Mouse (Mus musculus) limb, embryonic 10.5 days (tissue): Measurements from ENCODE around the gene Pik3ca. TPM values are rescaled to one million over a fixed set of nuclear protein-coding genes. Genes with fewer than 3 reads are reported as not detected.
"Not testable (repeated sequence)": the region's sequence is repeated elsewhere in the genome, so short reads cannot be mapped to it uniquely, and the experiment has no call there.

Experiments
- DNase-seq: peaks from one replicate; pipeline ENCODE4 v3.0.0-alpha.2; 2017; ENCODE audit warnings: low spot score
- H3K27ac ChIP-seq: fragments of 300-500 bp; sonication (generic); 2 replicates; pipeline ENCODE4 v1.5.1; 2016; ENCODE audit warnings: mild to moderate bottlenecking
- H3K27me3 ChIP-seq: fragments of 300-500 bp; sonication (generic); 2 replicates; pipeline ENCODE4 v1.6.1; 2016; ENCODE audit warnings: low read depth, mild to moderate bottlenecking; ENCODE audit not compliant: poor library complexity, severe bottlenecking
- H3K36me3 ChIP-seq: fragments of 300-500 bp; sonication (generic); 2 replicates; pipeline ENCODE4 v1.6.1; 2016; ENCODE audit warnings: mild to moderate bottlenecking, moderate library complexity
- H3K4me1 ChIP-seq: fragments of 300-500 bp; sonication (generic); 2 replicates; pipeline ENCODE4 v1.6.1; 2016
- H3K4me3 ChIP-seq: fragments of 300-500 bp; sonication (generic); 2 replicates; pipeline ENCODE4 v1.5.1; 2016; ENCODE audit warnings: mild to moderate bottlenecking, moderate library complexity
- H3K9me3 ChIP-seq: fragments of 300-500 bp; sonication (generic); replicated peaks from 2 replicates; pipeline ENCODE4 v1.6.1; 2016; ENCODE audit warnings: mild to moderate bottlenecking
- WGBS: fragments of 180-500 bp; shearing (Covaris S2); methylation state at CpG from one replicate; pipeline ENCODE4 v1.1.7; 2016; 5-methylcytosine and 5-hydroxymethylcytosine counted together
- polyA plus RNA-seq: library from polyadenylated mRNA; unstranded; fragments of >200 nt; fragmentation: Nextera tagmentation; extraction: Ambion mirVana; gene quantifications from 2 replicates; pipeline ENCODE4 v1.2.1, GENCODE M21; 2016

Pik3ca gene
- polyA plus RNA-seq, 1 experiment from 2014 or later: 8.3 TPM

GRCm38 (mm10) chr3:32406804-32407203, 9.3 kb downstream of the Pik3ca start:
- H3K36me3 ChIP-seq: no peaks in the 10 kb centered on the region
- no peaks in the 10 kb centered on the region for H3K9me3 ChIP-seq
- 81% methylated on average over 6 of the region's 6 CpGs for WGBS
- no peaks in the 10 kb centered on the region for H3K27me3 ChIP-seq
- H3K4me3 ChIP-seq: no peak overlapping the region
- no peak for DNase-seq
- H3K4me1 ChIP-seq: peaks cover 3% of the 10 kb centered on the region; the same call in 1 of the 2 replicates
- H3K27ac ChIP-seq: no peak overlapping the region

GRCm38 (mm10) chr3:32408811-32409273, 11.4 kb downstream of the Pik3ca start:
- 97% methylated on average over 3 of the region's 3 CpGs for WGBS
- Histone ChIP-seq H3K27me3 (no peaks in the 10 kb centered on the region), H3K36me3 (no peaks in the 10 kb centered on the region), H3K9me3 (no peaks in the 10 kb centered on the region), H3K4me3 (no peak overlapping the region), H3K4me1 (0 out of 2 replicates have a peak, but pooled peaks cover 3% of the 10 kb centered on the region), H3K27ac (no peak overlapping the region)
- DNase-seq: no peak

DNA sequence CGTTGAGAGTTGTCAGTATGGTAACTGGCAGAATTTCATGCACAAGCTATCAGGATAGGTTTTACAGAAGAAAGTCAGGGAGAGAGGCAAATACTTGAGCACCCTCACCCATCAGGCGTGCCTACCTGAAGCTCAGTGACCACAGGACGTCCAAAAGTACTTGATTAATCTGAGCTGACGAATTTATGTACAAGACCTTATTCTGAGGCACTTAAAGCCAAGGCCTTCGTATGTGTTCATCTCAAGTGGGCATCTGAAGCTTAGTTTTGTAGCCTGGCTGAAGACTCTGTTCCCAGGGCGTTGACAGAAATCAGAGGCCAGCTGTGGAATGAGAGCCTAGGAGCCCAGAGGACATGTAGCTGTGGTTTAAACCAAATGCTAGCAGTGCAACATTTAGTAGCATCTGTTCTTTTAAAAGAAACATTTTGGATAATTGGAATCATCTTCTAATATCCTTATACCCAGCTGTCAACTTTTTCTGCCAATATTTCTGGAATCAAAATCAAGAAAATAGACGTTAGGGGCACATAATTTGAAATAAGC, 15.1 kb downstream of the Pik3ca start:
- H3K27me3 ChIP-seq: no peaks in the 10 kb centered on the region
- no peak for DNase-seq
- no peak overlapping the region for H3K27ac ChIP-seq
- no peak overlapping the region for H3K4me3 ChIP-seq
- WGBS: 78% methylated on average over 7 of the region's 7 CpGs
- H3K36me3 ChIP-seq: peaks cover 1% of the 10 kb centered on the region; the same call in 1 of the 2 replicates
- H3K4me1 ChIP-seq: peaks cover 18% of the 10 kb centered on the region
- no peaks in the 10 kb centered on the region for H3K9me3 ChIP-seq

DNA sequence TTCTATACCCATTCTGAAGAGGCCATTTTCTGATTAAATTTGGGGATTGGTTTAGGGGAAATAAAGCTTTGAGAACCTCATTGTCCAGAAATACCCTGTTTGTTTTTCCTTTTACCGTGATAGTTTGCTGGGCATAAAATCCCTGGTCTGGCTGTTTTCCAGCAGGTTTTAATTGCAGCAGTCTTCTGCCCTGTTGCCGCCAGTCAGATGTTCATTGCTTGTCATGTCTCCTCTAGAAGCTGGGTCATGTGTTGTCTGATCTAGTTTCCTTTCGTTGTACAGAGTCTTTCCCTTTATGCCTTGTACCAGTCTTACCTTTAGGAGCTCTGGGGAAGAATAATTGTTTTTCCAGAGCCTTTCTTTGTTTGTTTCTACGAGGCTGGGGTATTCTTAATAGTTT, 16.9 kb downstream of the Pik3ca start:
- Histone ChIP-seq H3K27me3 (no peaks in the 10 kb centered on the region), H3K9me3 (no peaks in the 10 kb centered on the region), H3K4me3 (no peak overlapping the region), H3K27ac (no peak overlapping the region), H3K4me1 (peaks cover 18% of the 10 kb centered on the region), H3K36me3 (peaks cover 8% of the 10 kb centered on the region; the same call in 1 of the 2 replicates)
- WGBS: 64% methylated on average over 4 of the region's 4 CpGs
- DNase-seq: no peak

DNA sequence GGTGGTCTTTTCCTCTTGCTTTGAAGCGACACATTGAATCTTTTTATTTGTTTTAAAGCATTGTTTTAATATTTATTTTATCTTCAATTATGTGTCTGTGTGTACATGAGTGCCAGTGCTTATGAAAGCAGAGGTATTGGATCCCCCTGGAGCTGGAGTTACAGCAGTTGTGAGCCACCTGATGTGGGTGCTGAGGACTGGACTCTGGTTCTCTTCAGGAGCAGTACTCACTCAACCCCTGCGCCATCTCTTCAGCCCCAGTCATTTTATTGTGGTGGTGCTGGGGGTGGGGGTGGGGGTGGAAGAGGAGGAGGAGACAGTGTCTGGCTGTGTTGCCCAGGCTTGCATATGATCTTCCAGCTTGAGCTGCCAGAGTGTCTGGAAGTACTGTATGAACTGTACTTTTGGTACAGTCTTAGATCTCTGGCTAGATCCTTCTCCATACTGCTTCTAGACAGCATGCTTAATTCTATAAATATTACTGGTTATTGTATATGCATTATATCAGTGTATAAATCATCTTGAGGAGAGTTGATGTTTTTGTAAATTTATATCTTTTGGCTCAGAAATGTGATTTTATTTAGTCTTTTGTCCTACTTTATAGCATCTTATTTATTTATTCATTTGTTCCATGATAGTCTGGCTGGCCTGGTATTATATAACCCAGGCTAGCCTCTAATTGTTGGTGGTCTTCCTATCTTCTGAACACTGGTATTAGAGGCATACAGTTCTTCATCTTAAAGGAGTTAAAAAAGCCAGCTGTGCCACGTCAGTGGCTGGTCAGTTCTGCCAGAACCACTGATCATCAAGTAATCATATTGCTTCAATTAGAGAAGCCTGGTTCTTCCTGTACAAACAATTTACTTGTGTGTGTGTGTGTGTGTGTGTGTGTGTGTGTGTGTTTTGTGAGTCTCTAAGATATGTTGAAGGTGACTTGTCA, 18.2 kb downstream of the Pik3ca start:
- 60% methylated on average over 3 of the region's 3 CpGs for WGBS
- Histone ChIP-seq H3K27ac (no peak overlapping the region), H3K4me3 (no peak overlapping the region), H3K36me3 (peaks cover 8% of the 10 kb centered on the region; the same call in 1 of the 2 replicates), H3K9me3 (no peaks in the 10 kb centered on the region), H3K4me1 (peaks cover 18% of the 10 kb centered on the region), H3K27me3 (no peaks in the 10 kb centered on the region)
- DNase-seq: no peak

DNA sequence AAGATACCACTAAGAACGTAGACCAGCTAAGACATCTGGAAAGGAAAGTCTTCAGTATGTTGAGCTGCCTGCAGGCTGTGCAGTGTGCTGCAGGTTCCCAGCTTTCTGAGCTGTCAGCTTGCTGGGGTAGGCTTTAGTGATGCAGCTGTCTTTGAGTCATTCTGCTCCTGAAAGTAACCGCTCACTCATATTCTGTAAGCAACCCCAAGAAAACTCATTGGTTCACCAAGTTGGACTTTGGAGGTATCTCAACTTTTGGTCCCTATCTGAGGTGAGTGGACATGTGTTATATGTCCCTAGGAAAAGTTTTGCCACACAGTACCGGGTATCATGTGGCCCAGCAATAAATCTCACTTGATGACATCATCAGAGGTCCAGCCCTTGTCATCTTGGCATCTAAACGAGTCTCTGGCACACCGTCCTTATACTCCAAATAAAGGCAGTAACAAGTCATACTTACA, 20.3 kb downstream of the Pik3ca start:
- Histone ChIP-seq H3K4me3 (no peak overlapping the region), H3K9me3 (no peaks in the 10 kb centered on the region), H3K27ac (no peak overlapping the region), H3K27me3 (no peaks in the 10 kb centered on the region), H3K36me3 (peaks cover 8% of the 10 kb centered on the region; the same call in 1 of the 2 replicates), H3K4me1 (peaks cover 18% of the 10 kb centered on the region)
- 77% methylated on average over 5 of the region's 5 CpGs for WGBS
- no peak for DNase-seq

DNA sequence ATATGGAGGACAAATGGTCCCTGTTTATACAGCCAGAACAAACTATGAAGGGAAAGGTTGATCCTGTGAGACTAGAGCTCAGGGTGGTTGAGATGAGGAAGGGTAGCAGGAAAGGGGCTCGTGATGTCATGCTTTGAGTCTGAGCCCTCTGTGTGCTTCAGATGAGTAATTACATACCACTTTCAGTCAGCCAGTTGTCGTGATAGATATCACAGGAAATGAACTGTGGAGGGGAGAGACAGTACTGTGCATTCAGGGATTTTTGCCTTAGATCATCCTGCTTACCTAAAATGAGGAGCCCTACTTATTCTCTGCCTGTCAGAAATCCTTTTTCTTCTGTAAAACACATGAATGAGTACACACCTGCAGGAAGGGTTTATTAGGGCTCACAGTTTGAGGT, 22.4 kb downstream of the Pik3ca start:
- Histone ChIP-seq H3K4me3 (no peak overlapping the region), H3K27me3 (no peaks in the 10 kb centered on the region), H3K9me3 (no peaks in the 10 kb centered on the region), H3K4me1 (peaks cover 15% of the 10 kb centered on the region), H3K36me3 (peaks cover 16% of the 10 kb centered on the region), H3K27ac (no peak overlapping the region)
- DNase-seq: no peak
- 70% methylated on average over 2 of the region's 2 CpGs for WGBS

DNA sequence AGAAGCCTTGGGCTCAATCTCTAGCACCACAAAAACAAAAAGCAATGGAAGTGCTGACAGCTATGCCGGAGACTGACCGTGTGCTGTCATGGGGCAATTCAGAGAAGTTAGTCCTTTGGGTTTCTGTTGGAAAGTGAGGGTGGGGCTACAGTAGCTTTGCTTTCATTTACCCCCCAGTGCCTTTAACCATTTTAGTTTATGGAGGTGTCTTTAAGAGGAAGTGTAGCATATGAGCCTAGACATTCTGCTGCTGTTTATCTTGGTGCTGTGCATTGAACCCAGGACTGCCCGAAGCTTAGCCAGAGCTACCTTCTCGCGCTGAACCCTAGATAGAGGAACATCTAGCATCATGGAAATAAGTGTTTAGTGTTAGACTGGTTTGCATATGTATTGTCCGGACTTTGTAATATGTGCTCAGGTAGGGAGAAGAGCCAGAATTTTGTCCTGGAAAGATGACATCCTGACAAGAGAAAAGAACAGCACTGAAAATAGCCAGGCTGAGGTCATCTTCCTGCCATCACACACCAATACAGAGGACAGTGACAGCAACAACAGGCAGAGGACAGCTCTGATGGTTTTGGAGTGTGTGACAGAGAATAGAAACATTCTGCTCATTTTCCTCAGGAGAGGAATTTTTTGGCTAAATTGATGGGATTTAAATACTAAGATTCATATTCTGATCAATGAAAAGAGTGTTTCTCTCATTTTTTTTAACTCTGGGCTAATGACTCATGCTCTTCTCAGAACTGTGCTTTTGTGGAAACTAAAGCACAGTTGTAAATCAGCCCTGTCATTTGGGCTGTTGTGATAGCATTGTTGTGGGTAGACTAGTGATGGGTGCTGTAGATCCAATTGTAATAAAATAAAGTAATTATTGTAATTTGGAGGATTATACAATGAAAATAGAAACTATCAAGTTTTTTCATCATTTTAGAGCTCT, 23.9 kb downstream of the Pik3ca start:
- H3K27ac ChIP-seq: no peak overlapping the region
- no peak overlapping the region for H3K4me3 ChIP-seq
- no peaks in the 10 kb centered on the region for H3K9me3 ChIP-seq
- peaks cover 24% of the 10 kb centered on the region for H3K36me3 ChIP-seq
- H3K27me3 ChIP-seq: no peaks in the 10 kb centered on the region
- DNase-seq: no peak
- peaks cover 2% of the 10 kb centered on the region; the same call in 1 of the 2 replicates for H3K4me1 ChIP-seq
- 93% methylated on average over 6 of the region's 6 CpGs for WGBS

DNA sequence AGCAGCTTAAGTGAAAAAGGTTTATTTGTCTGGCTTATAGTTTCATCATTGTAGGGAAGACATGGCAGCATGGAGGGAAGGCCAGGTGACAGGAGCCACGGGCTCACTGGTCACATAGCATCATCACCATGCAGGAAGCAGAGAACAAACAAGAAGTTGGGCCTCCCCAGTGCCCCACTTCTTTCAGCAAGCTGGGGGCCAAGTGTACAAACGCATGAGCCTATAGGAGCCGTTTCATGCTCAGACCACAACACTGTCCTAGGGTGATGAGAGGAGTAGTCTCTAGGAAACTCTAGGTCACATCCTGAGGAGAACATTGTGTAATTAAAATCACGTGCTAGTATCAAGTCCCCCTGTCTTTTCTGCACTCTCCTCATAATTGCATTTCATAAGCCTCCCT, 30.2 kb downstream of the Pik3ca start:
- Histone ChIP-seq H3K27ac (no peak overlapping the region), H3K4me1 (no peaks in the 10 kb centered on the region), H3K4me3 (no peak overlapping the region), H3K9me3 (no peaks in the 10 kb centered on the region), H3K36me3 (peaks cover 19% of the 10 kb centered on the region), H3K27me3 (no peaks in the 10 kb centered on the region)
- no peak for DNase-seq
- 90% methylated on average over 4 of the region's 4 CpGs for WGBS

DNA sequence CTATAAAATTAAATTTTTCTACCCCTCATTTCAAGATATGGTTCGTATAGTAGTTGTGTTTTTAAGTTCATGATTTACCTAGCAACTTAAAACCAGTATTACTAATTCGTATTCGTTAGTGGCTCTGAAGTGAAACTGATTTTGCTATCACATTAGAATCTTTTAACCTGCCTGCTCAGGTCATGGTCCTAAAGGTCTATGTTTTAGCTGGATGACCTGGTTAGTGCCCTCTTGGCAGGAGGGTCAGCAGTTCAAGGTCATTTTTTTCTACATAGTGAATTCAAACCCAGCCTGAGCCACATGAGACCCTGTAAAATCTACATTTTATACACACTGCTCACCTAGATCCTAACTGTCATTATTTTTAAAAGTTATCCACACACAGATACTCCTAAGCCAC, 30.9 kb downstream of the Pik3ca start:
- no peak overlapping the region for H3K4me3 ChIP-seq
- peaks cover 22% of the 10 kb centered on the region for H3K36me3 ChIP-seq
- no peaks in the 10 kb centered on the region for H3K9me3 ChIP-seq
- no peaks in the 10 kb centered on the region for H3K27me3 ChIP-seq
- DNase-seq: no peak
- H3K27ac ChIP-seq: no peak overlapping the region
- H3K4me1 ChIP-seq: no peaks in the 10 kb centered on the region
- WGBS: 94% methylated on average over 3 of the region's 3 CpGs

DNA sequence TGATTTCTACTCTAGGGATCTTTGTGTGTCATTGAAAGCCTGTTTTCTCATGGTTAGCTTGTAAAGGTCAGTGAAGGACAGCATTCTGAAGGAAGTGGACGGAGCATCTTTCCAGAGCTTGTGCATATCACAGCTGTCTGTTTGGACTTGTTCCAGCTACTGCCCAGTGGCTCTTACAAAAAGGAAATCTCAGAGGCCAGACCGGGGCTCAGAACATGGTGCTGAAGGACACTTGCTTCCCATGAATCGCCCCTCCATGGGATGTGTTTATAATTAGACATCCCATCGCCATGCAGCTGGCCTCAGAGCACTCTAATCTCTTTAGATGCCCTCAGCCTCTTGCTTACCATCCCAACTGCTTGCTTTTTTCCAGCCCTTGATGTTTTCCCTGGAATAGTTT, 31.4 kb downstream of the Pik3ca start:
- no peak for DNase-seq
- no peaks in the 10 kb centered on the region for H3K9me3 ChIP-seq
- 0 out of 2 replicates have a peak, but pooled peaks cover 3% of the 10 kb centered on the region for H3K4me1 ChIP-seq
- peaks cover 20% of the 10 kb centered on the region for H3K36me3 ChIP-seq
- no peak overlapping the region for H3K4me3 ChIP-seq
- no peak overlapping the region for H3K27ac ChIP-seq
- H3K27me3 ChIP-seq: no peaks in the 10 kb centered on the region
- WGBS: 93% methylated on average over 4 of the region's 4 CpGs

DNA sequence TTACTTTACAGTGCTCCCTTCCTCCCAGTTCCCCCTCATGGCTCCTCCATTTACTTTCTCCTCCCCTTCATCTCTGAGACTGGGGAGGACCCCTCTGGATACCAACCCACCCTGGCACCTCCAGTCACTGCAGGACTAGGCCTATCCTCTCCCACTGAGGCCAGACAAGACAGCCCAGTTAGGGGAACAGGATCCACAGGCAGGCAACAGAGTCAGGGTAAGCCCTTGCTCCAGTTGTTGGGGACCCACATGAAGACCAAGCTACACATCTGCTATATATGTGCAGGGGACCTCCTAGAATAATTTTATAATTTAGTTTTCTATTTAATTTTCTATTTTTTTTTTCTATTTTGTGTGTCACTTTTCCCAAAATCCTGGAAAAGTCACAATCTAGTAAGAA, 31.9 kb downstream of the Pik3ca start:
- H3K36me3 ChIP-seq: peaks cover 16% of the 10 kb centered on the region; the same call in 1 of the 2 replicates
- not testable (repeated sequence) for DNase-seq, H3K4me1 ChIP-seq, H3K4me3 ChIP-seq, H3K27me3 ChIP-seq, H3K9me3 ChIP-seq, H3K27ac ChIP-seq
